Mouse (Mus musculus) leukemia stem cell, adult 10-12 weeks (primary cell): ENCODE measurements around the gene Rps6ka2. TPM values are rescaled to one million over a fixed set of nuclear protein-coding genes. Genes with fewer than 3 reads are reported as not detected.

Source experiments
- polyA plus RNA-seq: library from polyadenylated mRNA; stranded (reverse); fragments of >175 nt; gene quantifications from 2 replicates; pipeline ENCODE4 v1.2.3, GENCODE M21; 2012; ENCODE audit warnings: low replicate concordance

Gene Rps6ka2
- 1.2 and 6.5 TPM in 2 replicates for polyA plus RNA-seq

DNA sequence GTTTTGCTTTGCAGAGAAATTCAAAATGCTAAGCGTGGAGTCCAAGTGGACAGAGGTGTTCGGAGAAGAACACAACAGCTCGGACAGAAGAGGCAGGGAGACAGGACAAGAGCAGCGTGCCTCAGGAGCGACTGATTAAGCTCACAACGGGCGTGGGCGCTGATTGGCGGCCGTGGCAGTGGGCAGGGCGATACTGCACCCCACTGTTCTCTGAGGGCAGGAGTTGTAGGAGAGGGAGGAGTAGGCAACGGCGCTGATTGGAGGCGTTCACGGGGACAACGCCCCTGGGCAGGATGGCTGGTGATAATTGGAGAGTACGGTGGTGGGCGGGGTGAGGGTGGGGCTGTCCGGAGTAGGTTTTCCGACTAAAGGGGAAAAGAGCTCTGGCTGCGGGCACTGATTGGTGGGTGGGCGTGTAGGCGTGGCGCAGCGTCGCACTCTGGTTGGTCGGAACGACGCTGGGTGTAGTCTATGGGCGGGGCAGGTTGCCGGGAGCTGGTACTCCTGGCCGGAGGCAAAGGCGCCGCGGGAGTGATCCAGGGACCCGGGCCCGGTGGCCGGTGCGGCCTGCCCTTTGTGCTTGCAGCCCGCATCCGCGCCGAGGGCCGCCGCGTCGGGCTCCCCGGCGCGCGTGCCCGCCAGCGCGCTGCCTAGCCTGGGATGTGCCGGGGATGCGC is at the start of gene Rps6ka2:
Gene Rps6ka2 (plus strand): TSS at position 489 of the 677 bp plus-strand sequence.

DNA sequence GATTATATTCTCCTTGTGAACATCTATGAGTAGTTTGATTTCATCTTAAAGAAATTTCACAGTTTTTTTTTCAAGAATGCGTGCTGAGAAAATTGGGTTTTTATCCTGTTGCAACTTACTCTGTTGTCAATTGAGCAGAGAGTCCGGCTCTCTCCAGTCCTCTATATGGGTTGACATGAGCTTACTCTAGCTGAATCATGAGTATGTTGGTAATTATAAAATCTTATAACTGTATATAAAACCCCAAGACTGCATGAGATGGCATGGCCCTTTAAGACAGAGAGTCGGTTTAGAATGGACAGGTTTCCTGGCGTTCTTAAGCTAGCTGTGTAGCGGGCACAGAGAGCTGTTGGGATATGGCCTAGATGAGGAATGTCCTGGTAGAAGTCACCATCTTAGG is 154.4 kb downstream of the Rps6ka2 start, which contains the start of gene Tcp10a:
Gene Tcp10a (plus strand): TSS at position 301 of the 400 bp plus-strand sequence.

DNA sequence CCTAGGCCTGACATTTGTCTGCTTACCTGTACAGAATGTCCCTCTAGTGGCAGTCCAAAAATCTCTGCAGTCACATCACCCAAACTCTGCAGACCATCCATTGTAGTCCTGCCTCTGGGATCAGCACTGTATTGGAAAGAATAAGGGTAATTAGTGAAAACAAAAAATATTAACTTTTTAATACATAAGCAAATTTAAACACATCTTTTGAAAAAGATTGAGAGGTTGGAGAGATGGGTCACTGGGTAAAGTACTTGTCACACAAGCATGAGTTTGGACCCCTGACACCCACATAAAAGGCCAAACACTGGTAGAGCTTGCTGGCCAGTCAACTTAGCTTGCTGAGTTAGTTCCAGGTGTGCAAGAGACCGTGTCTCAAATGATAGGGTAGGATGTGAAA is 182.7 kb downstream of the Rps6ka2 start, which contains the start of gene Ttll2:
Gene Ttll2 (minus strand): TSS at position 101 of the 400 bp plus-strand sequence.

Other genes starting within 250 kb of the Rps6ka2 start
- gene Rsph3b, start 221.4 kb upstream of the Rps6ka2 start, polyA plus RNA-seq, result 11.1 and 11.5 TPM in 2 replicates
- 4.6 and 5.6 TPM in 2 replicates for gene Tagap1, start 209.0 kb upstream of the Rps6ka2 start, polyA plus RNA-seq
- 1.6 and 253 TPM in 2 replicates for gene Rnaset2b, start 199.5 kb upstream of the Rps6ka2 start, polyA plus RNA-seq
- not detected in 2 replicates for gene Gm49721, start 191.2 kb upstream of the Rps6ka2 start, polyA plus RNA-seq
- not detected in 2 replicates for gene Gm1604a, start 144.5 kb upstream of the Rps6ka2 start, polyA plus RNA-seq
- gene Tcp10a, start 154.5 kb downstream of the Rps6ka2 start, polyA plus RNA-seq, result not detected in 2 replicates
- gene Ttll2, start 182.6 kb downstream of the Rps6ka2 start, polyA plus RNA-seq, result not detected in 2 replicates
- not detected in 2 replicates for gene Gm49630, start 201.9 kb downstream of the Rps6ka2 start, polyA plus RNA-seq
- not detected in 2 replicates for gene Unc93a2, start 215.3 kb downstream of the Rps6ka2 start, polyA plus RNA-seq